Mouse (Mus musculus): ENCODE measurements around the gene Tmed3.
A peak's percentile ranks its signal among the peaks of the same experiment; 100 is the strongest.

Gene Tmed3

GRCm38 (mm10) chr9:89704265-89705196 is at the start of gene Tmed3:
TSS of gene Tmed3 (minus strand) at chr9:89705068.
- peak; percentile 95 to 96 for DNase-seq (ENCODE audit: low spot score in 2 of 2)

- no peak for DNase-seq (ENCODE audit: low spot score in 2 of 2)
Measured at GRCm38 (mm10) chr9:89740041-89740440, 35.2 kb upstream of the Tmed3 start.

- DNase-seq (ENCODE audit: low spot score in 2 of 2): peak; percentile 57 to 61
Measured at GRCm38 (mm10) chr9:89738295-89738694, 33.4 kb upstream of the Tmed3 start, which contains the start of gene Ankrd34c. TSS of gene Ankrd34c (minus strand) at chr9:89738475.

GRCm38 (mm10) chr9:89737888-89738287 is 33.0 kb upstream of the Tmed3 start:
- peak in 1 of 2 experiments; percentile 23 for DNase-seq (ENCODE audit: low spot score in 2 of 2)

GRCm38 (mm10) chr9:89736932-89737705 is 32.3 kb upstream of the Tmed3 start:
- peak; percentile 33 to 46 for DNase-seq (ENCODE audit: low spot score in 2 of 2)

- no peak for DNase-seq (ENCODE audit: low spot score in 2 of 2)
Measured at GRCm38 (mm10) chr9:89706906-89707305, 2.0 kb upstream of the Tmed3 start.

- no peak for DNase-seq (ENCODE audit: low spot score in 2 of 2)
Measured at GRCm38 (mm10) chr9:89705197-89705533, 297 bp upstream of the Tmed3 start.

- no peak for DNase-seq (ENCODE audit: low spot score in 2 of 2)
Measured at GRCm38 (mm10) chr9:89700910-89701457, 3.9 kb downstream of the Tmed3 start.

- DNase-seq (ENCODE audit: low spot score in 2 of 2): no peak
Measured at GRCm38 (mm10) chr9:89695143-89695542, 9.7 kb downstream of the Tmed3 start.

- no peak for DNase-seq (ENCODE audit: low spot score in 2 of 2)
Measured at GRCm38 (mm10) chr9:89693670-89694069, 11.2 kb downstream of the Tmed3 start.

- no peak for DNase-seq (ENCODE audit: low spot score in 2 of 2)
Measured at GRCm38 (mm10) chr9:89689179-89689578, 15.7 kb downstream of the Tmed3 start.

- DNase-seq (ENCODE audit: low spot score in 2 of 2): peak in 1 of 2 experiments; percentile 39
Measured at GRCm38 (mm10) chr9:89687503-89688226, 17.2 kb downstream of the Tmed3 start.

- DNase-seq (ENCODE audit: low spot score in 2 of 2): no peak
Measured at GRCm38 (mm10) chr9:89686262-89686661, 18.6 kb downstream of the Tmed3 start.

GRCm38 (mm10) chr9:89678974-89679373 is 25.9 kb downstream of the Tmed3 start:
- no peak for DNase-seq (ENCODE audit: low spot score in 2 of 2)

- peak; percentile 77 to 86 for DNase-seq (ENCODE audit: low spot score in 2 of 2)
Measured at GRCm38 (mm10) chr9:89674014-89674618, 30.8 kb downstream of the Tmed3 start.

- no peak for DNase-seq (ENCODE audit: low spot score in 2 of 2)
Measured at GRCm38 (mm10) chr9:89673402-89673801, 31.5 kb downstream of the Tmed3 start.

- DNase-seq (ENCODE audit: low spot score in 2 of 2): peak; percentile 49 to 76
Measured at GRCm38 (mm10) chr9:89669878-89670277, 35.0 kb downstream of the Tmed3 start.

GRCm38 (mm10) chr9:89667306-89667942 is 37.4 kb downstream of the Tmed3 start:
- no peak for DNase-seq (ENCODE audit: low spot score in 2 of 2)

GRCm38 (mm10) chr9:89650913-89651312 is 54.0 kb downstream of the Tmed3 start:
- DNase-seq (ENCODE audit: low spot score in 2 of 2): no peak

All from right cerebral cortex, postnatal 10 days (tissue).